Mouse (Mus musculus): ENCODE results near the gene B830017H08Rik.

Gene B830017H08Rik

DNA sequence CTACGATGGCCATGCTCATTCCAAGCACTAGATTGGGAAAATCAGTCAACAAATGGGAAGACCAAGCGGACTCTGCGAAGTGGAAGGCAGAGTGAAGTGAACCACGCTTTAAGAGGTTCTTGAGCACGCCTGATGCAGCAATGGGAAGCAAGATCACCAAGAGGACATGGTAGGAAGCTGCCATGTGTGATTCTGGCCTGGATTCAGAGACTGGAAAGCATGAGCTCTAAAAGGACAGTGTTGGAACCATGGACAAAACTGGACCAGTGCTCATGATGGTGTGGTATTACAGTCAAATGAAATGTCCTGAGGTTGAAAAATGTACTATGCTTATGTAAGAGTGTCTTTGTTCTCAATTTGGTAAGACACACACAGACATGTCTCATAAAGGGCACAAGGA lies 18.4 kb downstream of the B830017H08Rik start:
- DNase-seq (ENCODE audit: low read depth, low spot score): no peak

DNA sequence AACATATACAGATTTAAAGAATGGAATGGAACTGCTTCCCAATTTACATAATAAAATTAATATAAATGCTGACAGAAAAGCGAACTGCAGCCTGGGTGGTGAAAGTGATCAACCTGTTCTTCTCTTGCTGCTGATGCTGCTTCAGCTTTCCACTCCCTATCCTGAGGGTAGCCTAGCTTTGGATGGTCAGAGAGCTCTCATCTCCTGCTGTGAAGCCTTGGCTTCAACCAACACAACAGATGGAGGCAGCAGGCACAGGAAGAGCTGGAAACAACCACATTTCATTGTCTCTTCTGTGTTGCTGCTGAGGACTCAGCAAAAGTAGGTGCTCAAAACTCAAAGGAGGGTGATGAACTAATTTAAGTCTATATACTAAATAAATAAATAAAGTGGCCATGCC lies 18.9 kb downstream of the B830017H08Rik start:
- no peak for DNase-seq (ENCODE audit: low read depth, low spot score)

DNA sequence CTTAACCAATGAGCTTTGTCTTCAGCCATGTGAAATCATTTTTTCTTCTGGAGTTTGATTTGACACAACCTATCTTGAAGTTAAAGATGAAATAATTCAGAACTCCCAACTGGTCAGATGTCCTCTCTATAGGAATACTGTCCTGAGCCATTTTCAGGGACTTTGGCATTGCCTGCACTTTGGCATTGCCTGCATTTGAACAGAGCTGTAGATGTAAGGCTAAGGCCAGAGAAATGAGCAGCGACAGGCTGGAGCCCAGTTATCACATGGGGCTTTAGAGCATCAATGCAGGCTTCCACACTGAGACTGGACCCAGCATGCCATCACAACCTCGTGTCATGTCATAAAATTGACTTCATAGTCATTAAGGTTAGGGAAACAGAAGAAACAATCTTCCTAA lies 20.3 kb downstream of the B830017H08Rik start:
- no peak for DNase-seq (ENCODE audit: low read depth, low spot score)

DNA sequence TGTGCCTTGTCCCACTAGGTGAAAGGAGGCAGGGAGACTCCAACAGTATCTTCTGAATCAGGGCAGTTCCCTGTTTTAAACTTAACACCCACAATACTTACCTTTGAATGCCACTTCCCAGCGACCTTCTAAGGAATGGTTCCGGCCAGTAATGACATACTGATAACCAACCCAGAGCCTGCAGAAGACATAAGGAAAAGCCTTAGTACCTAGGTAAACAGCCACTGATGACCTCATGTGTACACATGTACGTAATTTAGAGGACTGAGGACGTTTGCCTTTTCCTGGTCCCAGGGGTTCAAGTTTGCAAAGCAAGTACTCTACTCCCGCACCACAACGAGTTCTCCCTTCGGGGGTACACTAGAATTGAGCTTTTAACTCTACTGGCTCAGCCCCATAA lies 24.2 kb downstream of the B830017H08Rik start:
- DNase-seq (ENCODE audit: low read depth, low spot score): no peak

DNA sequence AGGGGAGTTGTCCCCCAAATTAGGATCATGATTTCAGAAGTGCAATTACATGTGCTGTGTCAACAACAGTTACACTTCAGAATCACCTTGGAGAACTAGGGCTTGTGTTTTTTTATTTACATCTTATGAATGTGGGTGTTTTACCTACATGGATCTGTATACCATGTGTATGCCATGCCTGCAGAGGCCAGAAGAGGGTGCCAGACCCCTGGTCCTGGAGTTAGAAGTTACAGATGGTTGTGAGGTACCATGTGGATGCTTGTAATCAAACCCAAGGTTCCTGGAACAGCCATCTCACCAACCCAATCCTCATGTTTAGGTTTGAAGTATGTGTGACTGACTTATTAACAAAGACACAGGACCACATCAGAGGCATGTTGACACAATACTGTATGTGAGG lies 25.7 kb downstream of the B830017H08Rik start:
- peak; percentile 50 for DNase-seq (ENCODE audit: low read depth, low spot score)

DNA sequence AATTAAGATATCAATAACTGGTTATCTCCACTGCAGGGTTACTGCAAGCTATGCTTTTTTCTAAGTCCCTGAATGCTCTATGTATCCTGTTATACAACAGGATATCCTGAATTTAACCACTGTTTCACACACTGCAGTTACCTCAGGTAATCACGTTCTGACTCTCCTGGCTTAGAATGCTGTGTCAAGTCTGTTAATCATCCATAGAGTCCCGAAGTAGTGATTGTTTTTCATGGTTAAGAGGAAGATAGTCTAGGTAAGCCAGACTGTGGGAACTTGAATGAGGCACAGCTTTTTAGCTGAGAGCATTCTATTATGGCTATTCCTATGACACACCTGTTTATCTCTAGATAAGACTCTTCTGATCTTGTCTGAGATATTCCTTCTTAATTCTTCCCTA lies 32.4 kb downstream of the B830017H08Rik start:
- DNase-seq (ENCODE audit: low read depth, low spot score): no peak

DNA sequence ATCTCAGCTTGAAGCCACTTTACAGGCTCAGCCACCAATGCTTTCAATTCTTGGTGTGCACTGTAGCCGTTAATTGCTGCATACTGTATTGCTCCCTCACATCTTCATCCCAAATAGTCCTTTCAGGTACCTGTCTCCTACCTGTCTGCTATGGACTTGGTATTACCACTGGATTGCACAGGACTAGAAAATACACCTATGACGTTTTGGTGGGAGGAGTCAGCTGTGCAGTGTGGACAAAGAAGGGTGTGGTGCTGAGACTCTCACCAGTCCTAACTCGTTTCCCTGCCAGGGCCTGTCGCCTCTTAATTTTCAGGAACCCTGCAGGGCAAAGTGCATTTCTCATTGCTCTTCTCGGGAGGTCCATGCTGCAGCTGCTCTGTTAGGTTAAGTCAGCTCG lies 32.8 kb downstream of the B830017H08Rik start:
- DNase-seq (ENCODE audit: low read depth, low spot score): peak; percentile 75

DNA sequence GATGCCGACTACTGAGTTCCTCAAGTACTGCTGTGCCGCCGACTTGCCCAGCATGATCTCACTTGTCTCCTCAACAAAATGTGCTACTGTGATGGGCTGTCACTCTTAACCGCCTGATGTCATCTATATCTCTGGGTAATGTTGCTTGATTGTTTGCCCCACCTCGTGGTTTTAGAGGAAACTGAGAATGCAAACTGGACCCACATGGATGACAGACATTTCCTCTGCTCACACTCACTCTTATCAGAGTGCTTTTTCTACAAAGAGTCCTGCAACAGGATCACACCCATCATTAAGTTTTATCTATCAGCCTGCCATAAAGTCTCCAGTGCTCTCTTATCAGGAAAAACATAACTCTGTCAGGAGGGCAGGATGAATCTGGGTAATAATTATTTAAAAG lies 38.3 kb downstream of the B830017H08Rik start:
- no peak for DNase-seq (ENCODE audit: low read depth, low spot score)

DNA sequence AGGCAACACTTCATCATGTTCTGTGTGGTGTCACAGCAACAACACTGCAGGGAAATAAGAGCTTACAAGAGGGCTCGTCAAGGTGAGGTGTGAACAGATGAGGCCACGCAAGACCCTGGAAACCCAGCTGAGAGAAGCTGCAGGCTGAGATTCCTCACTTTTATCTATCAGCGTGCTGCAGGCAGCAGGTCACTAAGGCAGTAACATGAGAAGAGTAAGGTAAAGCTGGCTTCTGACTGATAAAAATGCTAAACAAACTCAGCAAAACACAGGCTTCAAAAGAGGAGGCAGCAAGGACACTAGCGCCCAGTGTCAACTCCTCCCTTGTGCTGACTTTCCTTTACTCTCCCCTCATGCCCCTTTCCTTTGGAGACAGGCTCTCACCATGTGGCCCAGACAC lies 40.1 kb downstream of the B830017H08Rik start:
- DNase-seq (ENCODE audit: low read depth, low spot score): no peak

DNA sequence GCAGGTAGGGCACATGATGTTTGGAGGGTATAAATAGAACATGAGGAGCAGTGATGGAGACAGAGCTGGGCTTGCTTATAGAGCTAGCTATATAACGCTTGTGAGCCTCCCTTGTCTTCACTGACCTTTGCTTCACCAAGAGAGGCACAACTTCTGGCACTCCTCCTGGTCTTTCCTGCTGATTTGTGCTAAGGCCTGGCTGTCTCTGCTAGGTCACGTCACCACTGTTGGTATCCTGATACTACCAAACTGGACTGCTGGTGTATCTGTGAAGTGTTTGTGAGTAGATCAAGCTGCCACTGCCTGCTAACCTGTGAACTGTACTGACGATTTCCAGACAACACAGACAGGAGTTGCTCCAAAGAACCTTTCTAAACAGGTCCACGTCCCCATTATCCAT lies 42.3 kb downstream of the B830017H08Rik start:
- no peak for DNase-seq (ENCODE audit: low read depth, low spot score)

DNA sequence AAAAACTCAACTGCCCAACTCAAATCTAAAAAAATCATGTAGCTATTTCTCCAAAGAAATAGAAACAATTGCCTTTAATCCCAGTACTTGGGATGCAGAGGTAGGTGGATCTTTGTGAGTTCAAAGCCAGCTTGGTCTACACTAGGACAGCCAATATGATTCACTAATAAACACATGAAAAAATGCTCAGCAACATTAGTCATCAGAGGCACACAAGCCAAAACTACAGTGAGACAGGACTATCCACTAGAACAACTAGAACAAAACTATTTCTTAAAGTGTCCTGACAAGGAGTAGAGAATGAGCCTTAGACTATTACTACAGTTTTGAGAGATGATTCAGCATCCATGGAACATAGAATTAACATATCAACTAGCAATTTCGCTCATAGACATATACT lies 43.2 kb downstream of the B830017H08Rik start:
- DNase-seq (ENCODE audit: low read depth, low spot score): no peak

DNA sequence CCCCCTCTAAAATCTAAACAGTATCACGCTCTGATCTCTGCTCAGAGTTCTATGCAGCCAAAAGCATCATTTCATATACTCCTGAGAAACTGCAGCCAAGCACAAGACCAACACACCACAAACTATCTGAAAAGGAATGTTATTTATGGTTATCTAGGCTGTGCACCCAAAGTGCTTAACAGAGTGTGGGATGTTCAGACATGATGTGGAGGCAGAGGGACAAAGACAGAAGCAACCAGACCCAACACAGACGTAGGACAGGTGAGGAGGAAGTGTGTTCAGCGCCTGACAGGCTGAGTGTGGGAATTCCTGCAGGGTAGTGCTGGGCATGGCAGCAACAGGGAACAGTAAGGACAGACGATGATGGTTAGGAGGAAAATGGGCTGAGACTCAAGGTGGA lies 46.6 kb downstream of the B830017H08Rik start:
- DNase-seq (ENCODE audit: low read depth, low spot score): no peak

DNA sequence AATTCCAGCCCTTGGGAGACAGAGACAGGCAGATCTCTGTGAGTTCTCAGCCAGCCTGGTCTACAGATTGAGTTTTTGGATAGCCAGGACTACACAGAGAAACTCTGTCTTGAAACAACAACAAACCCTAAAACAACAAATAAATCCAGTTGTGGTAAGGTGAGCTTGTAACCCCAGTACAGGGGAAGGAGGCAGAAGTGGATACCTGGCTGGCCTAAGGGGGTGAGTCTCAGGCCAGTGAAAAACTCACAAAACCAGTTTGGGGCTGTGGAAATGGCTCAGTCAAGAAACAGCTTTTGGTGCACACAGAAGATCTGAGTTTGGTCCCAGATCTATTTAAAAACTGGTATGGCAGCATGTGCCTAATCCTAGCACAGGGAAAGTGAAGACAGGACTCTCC lies 49.3 kb downstream of the B830017H08Rik start:
- DNase-seq (ENCODE audit: low read depth, low spot score): no peak

DNA sequence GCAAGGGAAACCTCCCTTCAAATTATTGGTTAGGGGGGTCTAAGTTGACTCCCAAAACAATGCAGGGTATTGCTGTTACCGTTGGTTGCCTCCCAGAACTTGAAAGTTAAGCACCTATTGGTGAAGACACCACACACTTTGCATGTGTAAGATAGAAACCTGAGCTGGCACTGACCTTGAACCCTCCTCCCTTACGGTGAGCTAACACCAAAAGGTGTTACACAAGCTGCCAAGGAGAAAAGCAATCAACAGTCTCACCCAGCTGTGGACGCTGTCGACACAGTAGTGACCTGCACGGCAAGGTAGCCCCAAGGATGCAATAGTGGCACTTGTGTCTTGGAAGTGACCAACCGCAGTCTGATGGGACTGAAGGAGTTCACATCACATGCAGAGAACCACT lies 51.2 kb downstream of the B830017H08Rik start:
- peak; percentile 62 for DNase-seq (ENCODE audit: low read depth, low spot score)
